Mouse (Mus musculus): ENCODE data around the gene Ttc33.

GRCm38 (mm10) chr15:5261004-5261403, 75.7 kb downstream of the Ttc33 start:
- no peak for TF ChIP-seq CTCF (IDR thresholded peaks at IDR 0.05; ENCODE audit: low read depth)
- TF ChIP-seq EP300 (IDR thresholded peaks at IDR 0.05; ENCODE audit: low read depth) = no peak

All from heart, postnatal 0 days (tissue).